Mouse (Mus musculus) megakaryocyte, embryonic 14.5 days (primary cell): ENCODE measurements at regions not wholly inside any gene's neighbourhood (a gene's known extent, or its start where the extent isn't known, plus 50 kb on each side); places are given as distances from the start of the nearest gene placed in this dataset.

Experiments
- H3K27me3 ChIP-seq: replicated peaks from 2 replicates; pipeline ENCODE3; 2012; ENCODE audit warnings: inconsistent platforms
- H3K36me3 ChIP-seq: replicated peaks from 2 replicates; pipeline ENCODE3; 2012; ENCODE audit warnings: low read length, inconsistent platforms, mixed read lengths
- H3K4me1 ChIP-seq: 2 replicates; pipeline ENCODE4 v1.6.1; 2012; ENCODE audit warnings: inconsistent platforms
- H3K4me3 ChIP-seq: replicated peaks from 2 replicates; pipeline ENCODE3; 2012; ENCODE audit warnings: moderate library complexity, mild to moderate bottlenecking, inconsistent platforms
- H3K9me3 ChIP-seq: 2 replicates; pipeline ENCODE4 v1.6.1; 2012; ENCODE audit warnings: inconsistent platforms
- FLI1 ChIP-seq: IDR thresholded peaks from 2 replicates; pipeline ENCODE4 v1.6.1; 2012; ENCODE audit warnings: low read length, inconsistent platforms, mixed read lengths
- GATA1 ChIP-seq: IDR thresholded peaks from 3 replicates; pipeline ENCODE4 v1.6.1; 2012; ENCODE audit warnings: mixed read lengths, low read length, inconsistent platforms, borderline replicate concordance

GRCm38 (mm10) chr10:98808644-98809043 is 105.6 kb upstream of the Atp2b1 start:
- Histone ChIP-seq H3K4me3 (no peak overlapping the region), H3K9me3 (no peaks in the 10 kb centered on the region), H3K4me1 (no peaks in the 10 kb centered on the region), H3K36me3 (no peaks in the 10 kb centered on the region), H3K27me3 (no peaks in the 10 kb centered on the region)
- no peak for TF ChIP-seq FLI1
- TF ChIP-seq GATA1, result no peak

GRCm38 (mm10) chr10:98829051-98829450 is 85.2 kb upstream of the Atp2b1 start:
- Histone ChIP-seq H3K4me1 (no peaks in the 10 kb centered on the region), H3K9me3 (no peaks in the 10 kb centered on the region), H3K27me3 (no peaks in the 10 kb centered on the region), H3K36me3 (no peaks in the 10 kb centered on the region), H3K4me3 (no peak overlapping the region)
- TF ChIP-seq FLI1, result no peak
- no peak for TF ChIP-seq GATA1

GRCm38 (mm10) chr10:98831488-98831887 is 82.7 kb upstream of the Atp2b1 start:
- TF ChIP-seq GATA1 (no peak), FLI1 (no peak)

GRCm38 (mm10) chr10:98837289-98838181 is 76.7 kb upstream of the Atp2b1 start:
- Histone ChIP-seq H3K36me3 (no peaks in the 10 kb centered on the region), H3K9me3 (no peaks in the 10 kb centered on the region), H3K4me1 (peaks cover 4% of the 10 kb centered on the region; the same call in 1 of the 2 replicates), H3K4me3 (no peak overlapping the region), H3K27me3 (no peaks in the 10 kb centered on the region)
- no peak for TF ChIP-seq GATA1
- no peak for TF ChIP-seq FLI1

More at GRCm38 (mm10) chr10:98831488-98831887, 82.7 kb upstream of the Atp2b1 start:
- Histone ChIP-seq H3K36me3 (no peaks in the 10 kb centered on the region), H3K4me3 (no peak overlapping the region), H3K4me1 (no peaks in the 10 kb centered on the region), H3K27me3 (no peaks in the 10 kb centered on the region), H3K9me3 (no peaks in the 10 kb centered on the region)

- TF ChIP-seq GATA1 (no peak), FLI1 (no peak)
- H3K4me1 ChIP-seq, result peaks cover 4% of the 10 kb centered on the region; the same call in 1 of the 2 replicates
- H3K4me3 ChIP-seq, result no peak overlapping the region
- H3K36me3 ChIP-seq, result no peaks in the 10 kb centered on the region
- H3K9me3 ChIP-seq, result no peaks in the 10 kb centered on the region
- H3K27me3 ChIP-seq, result no peaks in the 10 kb centered on the region
These were observed 75.1 kb upstream of the Atp2b1 start for GRCm38 (mm10) chr10:98838926-98839679.

- Histone ChIP-seq H3K4me1 (peaks cover 4% of the 10 kb centered on the region; the same call in 1 of the 2 replicates), H3K4me3 (no peak overlapping the region), H3K9me3 (no peaks in the 10 kb centered on the region), H3K27me3 (no peaks in the 10 kb centered on the region), H3K36me3 (no peaks in the 10 kb centered on the region)
- no peak for TF ChIP-seq FLI1
- no peak for TF ChIP-seq GATA1
These were observed 74.2 kb upstream of the Atp2b1 start for GRCm38 (mm10) chr10:98839963-98840362.

- Histone ChIP-seq H3K36me3 (no peaks in the 10 kb centered on the region), H3K27me3 (no peaks in the 10 kb centered on the region), H3K9me3 (no peaks in the 10 kb centered on the region), H3K4me3 (no peak overlapping the region), H3K4me1 (peaks cover 4% of the 10 kb centered on the region; the same call in 1 of the 2 replicates)
- TF ChIP-seq FLI1 (no peak), GATA1 (no peak)
These were observed 73.8 kb upstream of the Atp2b1 start for GRCm38 (mm10) chr10:98840411-98840810.

GRCm38 (mm10) chr10:98840957-98841831 is 73.0 kb upstream of the Atp2b1 start:
- Histone ChIP-seq H3K36me3 (no peaks in the 10 kb centered on the region), H3K4me1 (peaks cover 4% of the 10 kb centered on the region; the same call in 1 of the 2 replicates), H3K27me3 (no peaks in the 10 kb centered on the region), H3K4me3 (no peak overlapping the region), H3K9me3 (no peaks in the 10 kb centered on the region)
- TF ChIP-seq GATA1, result no peak

GRCm38 (mm10) chr10:98841860-98842259 is 72.3 kb upstream of the Atp2b1 start:
- TF ChIP-seq FLI1 (no peak), GATA1 (no peak)

More at GRCm38 (mm10) chr10:98841860-98842259, 72.3 kb upstream of the Atp2b1 start:
- Histone ChIP-seq H3K4me1 (peaks cover 4% of the 10 kb centered on the region; the same call in 1 of the 2 replicates), H3K9me3 (no peaks in the 10 kb centered on the region), H3K27me3 (no peaks in the 10 kb centered on the region), H3K36me3 (no peaks in the 10 kb centered on the region), H3K4me3 (no peak overlapping the region)
